Mouse (Mus musculus) gastrocnemius, adult 2 months (tissue): ENCODE data around the gene Jaml. TPM values are rescaled to one million over a fixed set of nuclear protein-coding genes. Genes with fewer than 3 reads are reported as not detected.
A peak's percentile ranks its signal among the peaks of the same experiment; 100 is the strongest.

Experiments used
- DNase-seq: peaks from one replicate; pipeline ENCODE4 v3.0.0; 2022
- H3K27ac ChIP-seq: fragments of 200-600 bp; 2 replicates; pipeline ENCODE4 v1.8.1; 2022; ENCODE audit warnings: mild to moderate bottlenecking
- H3K4me3 ChIP-seq: fragments of 200-600 bp; 2 replicates; pipeline ENCODE4 v1.8.1; 2022; ENCODE audit warnings: mild to moderate bottlenecking, moderate library complexity
- CTCF ChIP-seq: fragments of 200-600 bp; IDR thresholded peaks from 2 replicates; pipeline ENCODE4 v1.8.1; 2022; ENCODE audit warnings: antibody characterized with exemption, mild to moderate bottlenecking, moderate library complexity
- intact Hi-C: fragments of 180-260 bp; cut with DNase I; formaldehyde crosslinking; loops from one replicate; pipeline ENCODE4 v1.15.1; 2025
- total RNA-seq, 2 experiments: library from RNA; stranded (reverse); gene quantifications; 2 replicates each; pipeline ENCODE4 v1.2.3; 2021

The Jaml gene
- total RNA-seq, 2 experiments from 2014 or later = 0.64 to 0.66 TPM

- intact Hi-C loops = no loop called here
- no peak for TF ChIP-seq CTCF
- no peak for DNase-seq
- Histone ChIP-seq H3K4me3 (no peak overlapping the region), H3K27ac (no peak overlapping the region)
Measured at GRCm38 (mm10) chr9:45050301-45050700, 28.7 kb upstream of the Jaml start.

DNA sequence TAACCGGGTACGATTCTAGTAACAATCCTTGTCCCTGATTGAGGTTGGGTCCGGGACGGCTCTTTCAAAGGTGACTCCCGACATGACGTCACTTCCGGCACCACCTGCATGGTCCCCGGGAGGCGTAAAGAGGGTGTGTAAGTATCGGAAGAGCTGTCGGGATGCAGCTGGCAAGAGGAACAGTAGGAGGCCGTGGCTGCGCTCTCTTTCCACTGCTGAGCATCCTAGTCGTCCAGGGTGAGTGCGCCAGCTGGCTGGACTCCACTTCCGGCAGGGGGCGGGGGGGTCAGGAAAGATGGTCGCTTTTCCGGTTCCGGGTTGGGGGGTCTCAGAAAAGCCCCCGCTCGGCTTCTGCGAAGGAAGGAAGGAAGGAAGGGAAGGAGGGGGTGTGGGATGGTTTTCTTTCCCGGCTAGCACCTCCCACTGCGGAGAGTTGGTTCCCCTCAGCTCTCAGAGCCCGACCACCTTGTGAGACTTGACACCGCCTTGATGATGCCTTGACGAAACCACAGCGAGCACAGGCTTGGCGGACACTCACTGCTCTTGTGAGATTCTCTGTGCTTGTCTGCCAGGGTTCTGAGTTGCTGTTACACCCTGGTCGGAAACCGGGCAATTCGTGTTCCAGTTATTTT lies 23.8 kb upstream of the Jaml start, which contains the start of gene Mpzl3:
Mpzl3 (plus strand) TSS at position 105 of the 632 bp plus-strand sequence.
- DNase-seq = peak; percentile 81
- no peak for TF ChIP-seq CTCF
- intact Hi-C loops = loop anchor here (5.0 kb wide), 1 partner anchor 67 kb away; no protein-coding TSS in a partner anchor
- peak within 1 kb of the TSS; percentile 91 for H3K27ac ChIP-seq
- peak within 1 kb of the TSS; percentile 87 for H3K4me3 ChIP-seq

- intact Hi-C loops = loop anchor here (5.0 kb wide), 1 partner anchor 64 kb away; no protein-coding TSS in a partner anchor
- Histone ChIP-seq H3K4me3 (no peak overlapping the region), H3K27ac (peak overlapping the region; percentile 25; the same call in 1 of the 2 replicates)
- no peak for DNase-seq
- no peak for TF ChIP-seq CTCF
Measured at GRCm38 (mm10) chr9:45058304-45058940, 20.6 kb upstream of the Jaml start.

DNA sequence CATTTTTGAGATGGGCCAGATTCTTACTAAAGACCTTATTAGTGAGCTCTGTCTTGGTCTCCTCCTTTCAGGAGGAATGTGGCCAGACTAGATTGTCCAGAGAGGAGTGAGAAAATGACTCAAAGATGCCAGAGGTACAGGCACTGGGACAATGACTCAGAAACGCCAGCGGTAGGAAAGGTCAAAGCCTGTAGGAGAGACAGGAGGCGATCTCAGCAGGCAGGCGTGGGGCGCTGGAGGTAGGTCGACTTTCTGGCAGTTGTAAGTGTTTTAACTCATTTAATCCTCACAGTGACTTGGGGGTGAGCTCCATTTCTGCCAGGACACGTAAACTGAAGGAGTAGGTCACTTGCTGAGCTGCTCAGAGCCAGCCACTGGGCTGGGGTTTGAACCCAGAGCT lies 18.8 kb upstream of the Jaml start:
- Histone ChIP-seq H3K4me3 (no peak overlapping the region), H3K27ac (no peak overlapping the region)
- TF ChIP-seq CTCF = no peak
- no peak for DNase-seq
- intact Hi-C loops = no loop called here

GRCm38 (mm10) chr9:45062677-45063076 lies 16.3 kb upstream of the Jaml start:
- no peak for DNase-seq
- intact Hi-C loops = no loop called here
- TF ChIP-seq CTCF = no peak
- Histone ChIP-seq H3K27ac (no peak overlapping the region), H3K4me3 (no peak overlapping the region)

DNA sequence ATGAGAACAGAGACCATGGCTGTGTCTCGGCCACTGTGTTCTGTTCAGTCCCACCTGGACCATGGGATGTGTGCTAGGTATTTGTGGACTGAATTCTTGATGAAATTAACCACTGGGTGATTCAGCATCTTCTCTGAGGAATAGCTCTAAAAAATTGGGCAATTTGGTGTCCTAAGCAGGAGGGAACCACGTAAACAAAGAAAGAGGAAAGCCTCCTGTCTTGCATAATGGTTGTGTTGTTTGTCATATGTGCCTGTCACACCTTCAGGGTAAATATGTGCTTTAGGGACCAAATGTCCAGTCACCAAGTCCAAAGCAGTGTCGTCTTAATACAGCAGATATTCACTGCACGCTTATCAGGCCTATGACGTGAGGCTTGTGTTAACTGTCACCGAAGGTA lies 14.6 kb upstream of the Jaml start:
- intact Hi-C loops = no loop called here
- no peak for TF ChIP-seq CTCF
- DNase-seq = no peak

GRCm38 (mm10) chr9:45066735-45067134 lies 12.2 kb upstream of the Jaml start:
- Histone ChIP-seq H3K27ac (no peak overlapping the region), H3K4me3 (no peak overlapping the region)
- intact Hi-C loops = no loop called here
- no peak for TF ChIP-seq CTCF
- DNase-seq = no peak

More for the DNA sequence above, 14.6 kb upstream of the Jaml start:
- Histone ChIP-seq H3K4me3 (no peak overlapping the region), H3K27ac (no peak overlapping the region)

GRCm38 (mm10) chr9:45071800-45072199 lies 7.2 kb upstream of the Jaml start:
- intact Hi-C loops = no loop called here
- H3K27ac ChIP-seq = no peak overlapping the region
- H3K4me3 ChIP-seq = no peak overlapping the region
- no peak for TF ChIP-seq CTCF
- no peak for DNase-seq

DNA sequence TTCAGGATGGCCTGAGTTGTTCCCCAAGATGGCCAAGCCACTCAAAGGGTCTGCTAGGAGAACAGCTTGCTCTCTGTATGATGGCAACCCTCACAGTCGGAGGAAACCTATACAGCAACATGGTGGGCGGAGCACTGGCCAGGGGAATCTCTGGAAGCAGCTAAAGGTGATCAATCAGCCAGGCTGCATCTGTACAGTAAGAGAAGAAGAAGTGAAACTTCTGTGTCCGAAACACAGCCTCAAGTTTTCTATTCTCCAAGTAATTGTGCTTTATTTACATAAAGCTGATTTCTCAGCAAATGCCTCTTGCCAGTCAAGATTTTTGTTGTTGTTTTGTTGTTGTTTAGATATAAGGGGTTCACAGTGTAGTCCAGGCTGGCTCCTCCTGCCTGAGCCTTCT lies 1.1 kb upstream of the Jaml start:
- Histone ChIP-seq H3K4me3 (no peak overlapping the region), H3K27ac (no peak overlapping the region)
- intact Hi-C loops = no loop called here
- no peak for DNase-seq
- no peak for TF ChIP-seq CTCF

- Histone ChIP-seq H3K27ac (no peak overlapping the region), H3K4me3 (no peak overlapping the region)
- no peak for DNase-seq
- TF ChIP-seq CTCF = no peak
- intact Hi-C loops = no loop called here
Measured at GRCm38 (mm10) chr9:45083132-45083531, 4.1 kb downstream of the Jaml start.

DNA sequence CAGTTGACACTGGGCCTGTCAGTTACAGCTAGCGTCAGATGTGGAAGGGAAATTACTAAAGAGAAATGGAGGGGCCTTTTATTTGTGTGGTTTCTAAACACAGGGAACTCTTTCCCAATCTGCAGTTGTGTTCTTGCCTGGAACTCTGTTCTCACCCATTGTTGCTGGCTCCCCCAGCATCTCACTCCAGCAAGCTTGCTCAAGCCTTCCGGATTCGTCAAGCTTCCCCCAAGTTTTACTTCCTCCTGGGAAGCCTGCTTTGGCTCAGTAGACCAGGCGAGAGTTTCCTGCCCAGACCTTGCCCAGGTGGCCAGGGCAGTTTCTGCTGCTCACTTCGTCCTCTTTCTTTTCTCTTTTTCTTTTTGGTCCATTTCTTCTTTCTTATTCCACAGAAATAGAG lies 5.6 kb downstream of the Jaml start:
- Histone ChIP-seq H3K4me3 (no peak overlapping the region), H3K27ac (no peak overlapping the region)
- TF ChIP-seq CTCF = no peak
- intact Hi-C loops = no loop called here
- no peak for DNase-seq

GRCm38 (mm10) chr9:45085741-45086690 lies 7.0 kb downstream of the Jaml start:
- TF ChIP-seq CTCF = no peak
- no peak for DNase-seq
- no peak overlapping the region for H3K4me3 ChIP-seq
- intact Hi-C loops = no loop called here
- no peak overlapping the region for H3K27ac ChIP-seq

DNA sequence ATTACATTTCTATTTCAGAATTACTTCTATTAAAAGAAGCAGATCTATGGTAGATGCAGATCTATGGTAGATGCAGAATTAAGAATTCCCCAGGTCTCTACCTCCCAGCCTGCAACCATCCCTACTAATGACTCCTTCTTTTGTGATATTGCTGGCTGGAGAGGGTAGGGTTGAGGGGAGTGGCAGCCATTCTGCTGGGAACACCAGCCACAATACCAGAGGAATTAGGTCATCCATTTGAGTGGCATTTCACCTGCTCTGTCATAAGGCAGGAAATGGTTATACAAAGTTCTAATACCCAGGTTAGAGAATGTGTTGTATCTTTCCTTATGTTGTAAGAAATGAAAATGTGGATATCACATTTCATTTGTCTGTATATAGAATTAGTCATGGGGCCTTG lies 9.1 kb downstream of the Jaml start:
- Histone ChIP-seq H3K27ac (no peak overlapping the region), H3K4me3 (no peak overlapping the region)
- no peak for DNase-seq
- no peak for TF ChIP-seq CTCF
- intact Hi-C loops = no loop called here
